Comparison of ENCODE assay signal across 30 mouse cellular contexts in genomic region chr15:10584359-10585187, GRCm38 (mm10). TPM values are rescaled to one million over a fixed set of nuclear protein-coding genes. Genes with fewer than 3 reads are reported as not detected.
DNase-seq lines count a peak whose midpoint lies in the region; ATAC-seq and TF ChIP-seq lines count a peak whose summit lies in the region.
"Had no signal": no experiment of that assay in that cellular context is flagged by ENCODE, and none has a peak within 500 bp of the region (broad histone marks: within the 10 kb centered on the region; RNA-seq: fewer than 3 reads in every experiment).

No protein-coding gene starts in this region.

- H3K27me3 ChIP-seq in neural tube, embryonic 14.5 days (ENCODE audit: control insufficient read depth, insufficient read depth, low read length), result no peaks in the 10 kb centered on the region
- H3K27me3 ChIP-seq in neural tube, embryonic 15.5 days (replicated peaks), result no peaks in the 10 kb centered on the region
- no peaks in the 10 kb centered on the region for H3K27me3 ChIP-seq in forebrain, postnatal 0 days (ENCODE audit: insufficient read depth, low read length)
- no peaks in the 10 kb centered on the region for H3K27me3 ChIP-seq in hindbrain, embryonic 16.5 days (replicated peaks; ENCODE audit: control insufficient read depth, insufficient read depth, low read length)
- no peaks in the 10 kb centered on the region for H3K27me3 ChIP-seq in midbrain, embryonic 16.5 days (ENCODE audit: control insufficient read depth, insufficient read depth, low read depth, low read length)
- H3K27me3 ChIP-seq: embryonic facial prominence, embryonic 15.5 days; heart, embryonic 13.5 days; kidney, embryonic 15.5 days; limb, embryonic 12.5 days had no signal

- WGBS in neural tube, embryonic 14.5 days, result 77% methylated on average over 10 of the region's 10 CpGs
- WGBS in neural tube, embryonic 15.5 days, result 73% methylated on average over 10 of the region's 10 CpGs
- WGBS in forebrain, postnatal 0 days, result 67% methylated on average over 10 of the region's 10 CpGs
- WGBS in hindbrain, embryonic 16.5 days, result 67% methylated on average over 10 of the region's 10 CpGs
- WGBS in midbrain, embryonic 16.5 days, result 67% methylated on average over 10 of the region's 10 CpGs

- ATAC-seq in neural tube, embryonic 14.5 days (ENCODE audit: low read depth), result peak; percentile 78
- no peak for ATAC-seq in neural tube, embryonic 15.5 days (ENCODE audit: low FRiP score)
- peak; percentile 78 for ATAC-seq in forebrain, postnatal 0 days
- peak; percentile 89 for ATAC-seq in hindbrain, embryonic 16.5 days
- ATAC-seq in midbrain, embryonic 16.5 days, result peak; percentile 87

- DNase-seq in forebrain, postnatal 0 days, result peak; percentile 38
- DNase-seq in spleen, postnatal 36 days (ENCODE audit: low spot score in 2 of 2), result no peak
- DNase-seq in adrenal gland, adult 2 months, result no peak
- DNase-seq in cerebellum, adult 9-10 months, result no peak
- DNase-seq: adrenal gland, postnatal 25 days; cerebellum, adult 9-11 months; gastrocnemius, postnatal 10 days; heart, postnatal 14 days; kidney, adult 11 months; kidney, postnatal 36 days; liver, postnatal 0 days; lung, postnatal 10 days; thymus, postnatal 14 days had no signal

- H3K27ac ChIP-seq in neural tube, embryonic 14.5 days (ENCODE audit: low read depth, low read length), result no peak overlapping the region
- no peak overlapping the region for H3K27ac ChIP-seq in neural tube, embryonic 15.5 days (replicated peaks)
- H3K27ac ChIP-seq in forebrain, postnatal 0 days (ENCODE audit: low read depth, low read length), result peak overlapping the region; percentile 40; the same call in 1 of the 2 replicates
- H3K27ac ChIP-seq in hindbrain, embryonic 16.5 days (ENCODE audit: low read depth, low read length), result no peak overlapping the region
- peak overlapping the region; percentile 41; the same call in 1 of the 2 replicates for H3K27ac ChIP-seq in midbrain, embryonic 16.5 days (ENCODE audit: low read length)
- H3K27ac ChIP-seq: embryonic facial prominence, embryonic 15.5 days; heart, embryonic 13.5 days; kidney, embryonic 15.5 days; limb, embryonic 12.5 days; stomach, postnatal 0 days had no signal

- H3K9ac ChIP-seq in neural tube, embryonic 14.5 days (replicated peaks; ENCODE audit: low read depth, low read length), result no peak overlapping the region
- H3K9ac ChIP-seq in neural tube, embryonic 15.5 days (replicated peaks), result no peak overlapping the region
- H3K9ac ChIP-seq in forebrain, postnatal 0 days, result no peak overlapping the region
- H3K9ac ChIP-seq in hindbrain, embryonic 16.5 days (ENCODE audit: low read depth, low read length), result no peak overlapping the region
- H3K9ac ChIP-seq in midbrain, embryonic 16.5 days (ENCODE audit: low read depth, low read length), result no peak overlapping the region
- H3K9ac ChIP-seq: embryonic facial prominence, embryonic 15.5 days; heart, embryonic 13.5 days; kidney, embryonic 15.5 days; limb, embryonic 12.5 days; liver, postnatal 0 days had no signal

- no peaks in the 10 kb centered on the region for H3K4me1 ChIP-seq in neural tube, embryonic 14.5 days (ENCODE audit: control insufficient read depth, insufficient read depth, low read length)
- H3K4me1 ChIP-seq in neural tube, embryonic 15.5 days, result no peaks in the 10 kb centered on the region
- no peaks in the 10 kb centered on the region for H3K4me1 ChIP-seq in forebrain, postnatal 0 days (ENCODE audit: insufficient read depth)
- H3K4me1 ChIP-seq in hindbrain, embryonic 16.5 days (ENCODE audit: control insufficient read depth, insufficient read depth, low read depth, low read length), result no peaks in the 10 kb centered on the region
- 0 out of 2 replicates have a peak, but pooled peaks cover 2% of the 10 kb centered on the region for H3K4me1 ChIP-seq in midbrain, embryonic 16.5 days (ENCODE audit: control insufficient read depth, insufficient read depth, low read length)
- H3K4me1 ChIP-seq: embryonic facial prominence, embryonic 15.5 days; heart, embryonic 13.5 days; kidney, embryonic 15.5 days; limb, embryonic 12.5 days had no signal

- no peak overlapping the region for H3K4me2 ChIP-seq in neural tube, embryonic 14.5 days (ENCODE audit: low read depth, low read length)
- H3K4me2 ChIP-seq in neural tube, embryonic 15.5 days, result no peak overlapping the region
- no peak overlapping the region for H3K4me2 ChIP-seq in forebrain, postnatal 0 days (ENCODE audit: low read depth)
- H3K4me2 ChIP-seq in hindbrain, embryonic 16.5 days (ENCODE audit: low read length), result no peak overlapping the region
- H3K4me2 ChIP-seq in midbrain, embryonic 16.5 days (ENCODE audit: low read length), result no peak overlapping the region
- H3K4me2 ChIP-seq: embryonic facial prominence, embryonic 15.5 days; heart, embryonic 13.5 days; kidney, embryonic 15.5 days; limb, embryonic 12.5 days; liver, embryonic 11.5 days had no signal

- no peak overlapping the region for H3K4me3 ChIP-seq in neural tube, embryonic 14.5 days (ENCODE audit: low read depth, low read length)
- no peak overlapping the region for H3K4me3 ChIP-seq in neural tube, embryonic 15.5 days (replicated peaks)
- no peak overlapping the region for H3K4me3 ChIP-seq in forebrain, postnatal 0 days (ENCODE audit: low read depth, low read length)
- H3K4me3 ChIP-seq in hindbrain, embryonic 16.5 days (ENCODE audit: low read length), result no peak overlapping the region
- no peak overlapping the region for H3K4me3 ChIP-seq in midbrain, embryonic 16.5 days (ENCODE audit: low read depth, low read length)
- H3K4me3 ChIP-seq: embryonic facial prominence, embryonic 15.5 days; heart, embryonic 13.5 days; kidney, embryonic 15.5 days; limb, embryonic 12.5 days had no signal

- no peaks in the 10 kb centered on the region for H3K9me3 ChIP-seq in neural tube, embryonic 14.5 days (ENCODE audit: control insufficient read depth, low read length)
- no peaks in the 10 kb centered on the region for H3K9me3 ChIP-seq in neural tube, embryonic 15.5 days (replicated peaks)
- no peaks in the 10 kb centered on the region for H3K9me3 ChIP-seq in forebrain, postnatal 0 days (ENCODE audit: low read length)
- no peaks in the 10 kb centered on the region for H3K9me3 ChIP-seq in hindbrain, embryonic 16.5 days (ENCODE audit: control insufficient read depth, low read length)
- H3K9me3 ChIP-seq in midbrain, embryonic 16.5 days (replicated peaks; ENCODE audit: control insufficient read depth, low read length, poor library complexity, severe bottlenecking), result no peaks in the 10 kb centered on the region
- H3K9me3 ChIP-seq: embryonic facial prominence, embryonic 15.5 days; heart, embryonic 13.5 days; kidney, embryonic 15.5 days; limb, embryonic 12.5 days had no signal

- TF ChIP-seq CTCF in forebrain, postnatal 0 days (IDR thresholded peaks at IDR 0.05; ENCODE audit: low read depth), result no peak

- no peaks in the 10 kb centered on the region for H3K36me3 ChIP-seq in neural tube, embryonic 14.5 days (ENCODE audit: control insufficient read depth, insufficient read depth, low read length)
- H3K36me3 ChIP-seq in neural tube, embryonic 15.5 days, result no peaks in the 10 kb centered on the region
- H3K36me3 ChIP-seq in forebrain, postnatal 0 days (ENCODE audit: insufficient read depth), result no peaks in the 10 kb centered on the region
- no peaks in the 10 kb centered on the region for H3K36me3 ChIP-seq in hindbrain, embryonic 16.5 days (ENCODE audit: control insufficient read depth, insufficient read depth, low read length)
- H3K36me3 ChIP-seq in midbrain, embryonic 16.5 days (ENCODE audit: control insufficient read depth, insufficient read depth, low read length), result no peaks in the 10 kb centered on the region

RNA-seq across cellular contexts. Expression of gene Ttc23l, which starts 26.1 kb away (rescaled TPM):
- polyA plus RNA-seq in neural tube, embryonic 14.5 days (2014; fragmentation: Nextera tagmentation; extraction: Ambion mirVana), result not detected in 2 replicates
- polyA plus RNA-seq in neural tube, embryonic 15.5 days (2015; fragmentation: Nextera tagmentation; extraction: Ambion mirVana), result not detected in 2 replicates
- total RNA-seq in forebrain, postnatal 0 days (2014; rRNA removed), result not detected in 2 replicates
- polyA plus RNA-seq in forebrain, postnatal 0 days (2015; fragmentation: Nextera tagmentation; extraction: Ambion mirVana), result not detected in 2 replicates
- not detected in 2 replicates for polyA plus RNA-seq in hindbrain, embryonic 16.5 days (2015; fragmentation: Nextera tagmentation; extraction: Ambion mirVana)
- 0.10 TPM in 1 of 2 replicates, not detected in the other for polyA plus RNA-seq in midbrain, embryonic 16.5 days (2015; fragmentation: Nextera tagmentation; extraction: Ambion mirVana)
- total RNA-seq in adrenal gland, adult 2 months (2021), result not detected
- not detected in 2 replicates for polyA plus RNA-seq in adrenal gland, adult 2 months (2012; rRNA removed)
- total RNA-seq: adrenal gland, postnatal 25 days; common myeloid progenitor, adult 5-6 weeks; gastrocnemius, postnatal 10 days; granulocyte monocyte progenitor cell, adult 5-6 weeks; heart, postnatal 14 days; left cerebral cortex, postnatal 14 days; MEL had no signal
- polyA plus RNA-seq: C2C12; embryonic facial prominence, embryonic 15.5 days; heart, embryonic 13.5 days; kidney, embryonic 15.5 days; limb, embryonic 12.5 days; liver, embryonic 11.5 days; liver, postnatal 0 days; neural tube, embryonic 11.5 days; small intestine, adult 2 months; stomach, postnatal 0 days had no signal

Comparison
In these comparisons a context has a peak if more than half of its experiments do, and no peak if none do; other contexts are left out.
1. H3K27ac ChIP-seq: peak in forebrain, postnatal 0 days (single experiment) and midbrain, embryonic 16.5 days (single experiment); none in neural tube, embryonic 14.5 days (single experiment), neural tube, embryonic 15.5 days (single experiment) and hindbrain, embryonic 16.5 days (single experiment).